Mouse (Mus musculus) urinary bladder, adult 18-20 months (tissue): ENCODE measurements around the gene Vapa.
"Not testable (repeated sequence)": the region's sequence is repeated elsewhere in the genome, so short reads cannot be mapped to it uniquely, and the experiment has no call there.

ENCODE experiments used
- DNase-seq, 2 experiments: peaks; one replicate each; pipeline ENCODE4 v3.0.0; 2022; ENCODE audit warnings: low spot score in 2 of 2, mixed read lengths in 2 of 2

The Vapa gene

DNA sequence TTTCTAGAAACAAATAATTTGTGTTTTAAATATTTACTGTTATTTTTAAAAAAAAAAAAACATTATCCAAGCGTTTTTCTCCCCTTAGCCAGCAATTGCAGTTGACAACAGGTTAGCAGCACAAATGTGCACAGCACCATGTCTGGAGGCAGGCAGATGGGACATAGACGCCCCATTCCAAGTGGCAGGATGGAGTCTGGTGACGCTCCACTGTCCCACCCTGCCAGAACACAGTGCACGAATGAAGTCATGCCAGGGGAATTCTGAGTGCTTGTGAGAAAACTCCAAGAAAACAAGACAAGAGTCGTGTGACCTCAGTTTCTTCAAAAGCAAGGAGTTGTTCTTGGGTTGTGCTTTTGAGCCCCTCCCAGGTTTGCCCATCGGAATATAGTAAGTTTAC is 50.0 kb downstream of the Vapa start:
- no peak for DNase-seq

DNA sequence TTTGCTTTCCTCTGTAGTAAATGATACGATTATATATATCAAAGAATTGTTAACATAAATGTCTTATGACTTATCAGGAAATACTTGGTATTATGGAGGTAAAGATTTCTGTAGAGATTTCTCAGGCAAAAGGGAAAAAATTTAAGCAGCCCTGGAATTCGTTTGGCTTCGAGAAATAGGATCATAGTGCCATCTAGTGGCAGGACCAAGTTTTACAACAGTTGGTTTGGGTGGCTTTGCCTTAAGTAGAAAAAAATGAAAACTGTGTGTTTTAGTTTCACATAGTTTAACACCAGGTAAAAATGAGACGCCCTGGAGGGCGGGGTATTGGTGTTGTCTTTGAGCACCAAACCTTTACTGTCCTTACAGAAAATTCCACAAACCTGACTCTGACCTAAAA is 50.6 kb downstream of the Vapa start:
- peak in 1 of 2 experiments; percentile 15 for DNase-seq

DNA sequence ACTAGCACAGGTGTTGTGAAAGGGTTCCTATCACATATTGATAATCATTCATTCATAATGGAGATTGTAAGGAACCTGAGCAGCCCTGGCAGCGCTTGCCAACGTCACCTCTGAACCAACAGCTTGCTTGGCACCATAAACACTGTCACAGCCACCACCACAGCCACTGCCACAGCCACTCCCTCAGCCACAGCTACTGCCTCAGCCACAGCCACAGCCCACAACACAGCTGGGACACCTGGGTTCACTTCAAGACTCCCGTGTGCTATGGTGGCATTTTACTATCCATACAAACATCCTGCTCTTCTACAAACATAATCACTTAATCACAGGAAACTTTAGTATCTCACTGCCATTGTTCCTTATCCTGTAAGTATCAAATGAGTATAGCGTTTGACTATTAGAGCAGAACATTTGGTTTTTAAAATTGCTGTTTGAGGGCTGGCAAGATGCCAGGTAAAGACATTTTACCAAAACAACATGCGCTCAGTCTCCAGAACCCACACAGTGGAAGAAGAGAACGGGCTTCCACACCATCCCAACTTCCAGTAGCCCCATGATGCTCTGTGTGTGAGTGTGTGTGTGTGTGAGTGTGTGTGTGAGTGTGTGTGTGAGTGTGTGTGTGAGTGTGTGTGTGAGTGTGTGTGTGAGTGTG is 51.9 kb downstream of the Vapa start:
- DNase-seq = no peak

DNA sequence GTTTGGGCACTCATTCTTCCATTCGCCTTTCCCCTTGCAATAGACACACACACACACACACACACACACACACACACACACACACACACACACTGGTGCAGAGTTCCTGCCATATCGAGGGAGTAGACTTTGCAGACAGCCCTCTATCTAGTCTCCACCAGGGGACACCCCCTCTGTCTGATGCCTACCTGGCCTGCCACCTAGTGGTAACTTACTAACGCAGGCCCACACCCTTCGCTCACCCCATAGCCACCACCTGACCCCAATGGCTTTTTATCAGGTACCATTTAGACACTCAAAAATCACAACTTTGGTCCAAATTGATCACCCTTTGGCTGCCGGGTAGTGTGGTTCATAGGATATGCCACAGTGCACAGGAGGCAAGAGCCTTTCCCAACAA is 54.1 kb downstream of the Vapa start:
- no peak for DNase-seq

DNA sequence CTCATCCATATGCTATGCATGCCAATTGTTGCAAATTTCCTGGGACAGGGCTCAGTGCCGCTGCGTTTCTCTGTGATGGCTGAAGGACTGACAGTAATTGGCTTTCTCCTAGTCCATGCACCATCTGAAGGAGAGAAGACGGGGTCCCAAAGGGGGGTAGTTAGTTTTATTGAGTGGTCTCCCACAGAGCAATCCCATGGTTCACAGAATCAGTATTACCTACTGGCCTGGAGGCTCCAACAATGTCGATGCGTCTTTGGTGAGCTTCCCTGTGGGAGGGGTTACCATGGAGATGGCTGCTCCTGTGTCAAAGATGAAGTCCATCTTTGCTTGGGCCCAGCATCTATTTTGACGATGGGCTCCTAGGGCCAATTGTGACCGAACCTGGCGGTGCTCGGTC is 54.6 kb downstream of the Vapa start:
- no peak for DNase-seq

DNA sequence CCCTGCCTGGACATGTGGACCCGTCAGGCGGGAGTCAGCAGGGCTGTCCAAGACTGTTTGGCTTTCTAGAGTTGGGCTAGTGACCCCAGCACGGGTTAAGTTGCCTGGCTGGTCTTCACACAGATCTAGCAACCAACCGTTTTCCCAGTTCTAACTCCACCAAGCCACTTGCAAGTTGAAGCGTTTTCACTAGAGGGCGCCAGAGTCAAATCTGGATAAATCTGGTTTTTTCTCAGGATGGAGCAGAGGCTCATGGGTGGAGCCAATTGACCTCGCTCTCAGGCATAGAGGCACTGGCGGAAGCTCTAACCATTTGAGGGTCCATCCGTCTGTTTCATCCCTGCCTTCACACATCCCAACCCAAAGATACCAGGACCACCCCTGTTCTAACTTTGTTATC is 55.1 kb downstream of the Vapa start:
- peak; percentile 22 to 44 for DNase-seq

DNA sequence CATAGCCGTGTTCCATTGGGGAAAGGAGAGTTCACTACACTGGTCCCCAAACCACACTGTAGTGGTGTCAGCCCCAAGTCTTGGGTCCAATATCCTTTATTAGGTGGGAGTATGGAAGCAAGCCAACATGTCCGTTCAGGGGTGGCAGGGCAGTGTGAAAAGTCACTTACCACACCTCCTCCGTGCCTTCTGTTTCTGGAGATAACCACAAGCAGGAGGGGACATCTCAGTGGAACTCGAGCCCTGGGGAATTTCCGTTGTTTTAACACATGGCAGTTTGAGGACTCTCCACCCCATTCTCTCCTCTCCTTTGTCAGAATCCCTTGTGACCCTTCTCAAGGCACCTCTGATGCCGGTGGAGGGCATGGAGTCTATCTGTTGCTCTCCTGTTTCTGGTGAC is 56.1 kb downstream of the Vapa start:
- DNase-seq = no peak

DNA sequence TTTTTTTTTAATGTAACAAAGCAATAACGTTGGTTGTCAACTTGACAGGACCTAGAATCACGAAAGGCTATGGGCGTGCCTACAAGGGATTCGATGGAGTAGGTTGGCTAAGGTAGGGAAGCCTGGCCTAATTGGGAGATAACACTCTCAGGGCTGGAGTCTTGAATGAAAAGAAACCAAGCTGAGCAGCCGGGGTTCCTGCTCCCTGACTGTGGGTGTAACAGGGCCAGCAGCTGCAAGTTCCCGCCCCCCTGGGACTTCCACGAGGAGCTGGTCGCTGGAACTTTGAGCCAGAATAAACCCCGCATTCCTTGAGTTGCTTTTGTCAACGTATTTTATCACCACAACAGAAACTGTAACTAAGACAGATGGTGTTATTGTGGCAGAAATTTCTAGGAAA is 56.6 kb downstream of the Vapa start:
- no peak for DNase-seq

DNA sequence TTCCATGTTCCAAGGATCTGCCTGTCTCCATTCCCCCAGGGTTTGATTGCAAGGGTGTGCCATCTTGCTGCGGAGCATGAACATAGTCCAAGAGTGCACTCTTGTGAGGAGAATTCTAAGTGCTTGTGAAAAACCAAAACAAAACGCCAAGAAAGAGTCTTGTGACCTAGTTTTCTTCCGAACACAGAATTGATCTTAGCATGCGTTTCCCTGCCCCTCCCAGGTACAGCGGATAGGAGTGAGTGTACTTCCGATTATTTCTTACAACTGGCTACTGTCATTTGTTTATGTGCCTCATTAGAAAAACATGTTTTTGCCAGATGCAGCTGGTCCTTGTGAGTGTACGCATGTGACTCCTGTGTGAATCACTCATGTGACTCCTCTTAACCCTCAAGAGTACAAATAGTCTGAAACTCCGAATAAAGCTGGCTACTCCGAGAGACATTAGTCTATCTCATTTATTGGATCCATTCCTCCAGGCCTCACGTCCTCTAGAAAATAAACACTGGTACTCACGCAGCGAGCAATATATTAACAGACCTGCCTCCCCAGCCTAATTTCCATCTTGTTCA is 60.8 kb downstream of the Vapa start:
- DNase-seq = no peak

DNA sequence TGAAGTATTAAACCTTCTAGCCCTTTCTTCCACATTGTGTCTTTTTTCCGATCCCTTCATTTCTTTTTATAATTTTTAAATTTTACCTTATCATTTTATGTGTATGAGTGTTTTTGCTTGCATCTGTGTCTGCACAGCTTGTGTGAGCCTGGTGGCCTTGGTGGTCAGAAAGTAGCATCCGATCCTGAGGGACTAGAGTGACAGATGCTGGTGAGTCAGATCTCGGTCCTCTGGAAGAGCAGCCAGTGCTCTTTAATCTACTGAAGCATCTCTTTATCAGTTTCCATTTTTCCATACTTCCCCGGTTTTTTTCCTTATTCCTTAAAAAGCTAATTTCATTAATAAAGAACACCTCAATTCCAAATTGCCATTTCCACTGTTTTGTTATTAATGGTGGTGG is 63.0 kb downstream of the Vapa start:
- no peak for DNase-seq

DNA sequence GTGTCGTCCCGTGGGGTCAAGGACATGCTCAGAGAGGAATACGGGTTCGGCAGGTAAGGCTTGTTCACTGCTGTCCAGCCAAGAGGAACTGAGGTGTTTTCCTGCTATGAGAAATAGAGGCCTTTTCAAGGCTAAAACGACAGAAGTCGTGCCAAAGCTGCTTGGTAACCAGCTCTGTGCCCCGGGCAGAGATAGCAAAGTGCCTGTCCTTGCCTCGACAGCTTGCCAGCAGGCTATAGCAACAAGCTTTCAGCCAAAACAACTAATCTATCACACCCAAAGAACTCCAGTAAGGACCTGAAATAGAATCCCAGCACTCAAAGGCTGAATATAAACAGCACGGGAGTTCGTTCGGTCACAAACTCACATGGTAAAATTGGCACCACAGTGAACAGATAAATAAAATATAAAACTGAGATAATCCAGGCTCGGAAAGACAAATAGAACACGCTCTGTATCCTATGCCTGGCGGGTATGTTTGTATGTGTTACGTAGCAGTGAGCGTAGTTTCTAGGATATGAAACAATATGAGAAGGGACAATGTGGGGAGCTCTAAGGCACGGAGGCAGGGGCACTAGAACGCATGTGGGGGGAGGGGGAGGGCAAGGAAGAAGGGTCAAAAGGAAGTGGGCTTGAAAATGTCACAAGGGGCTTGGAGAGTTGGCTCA is 64.5 kb downstream of the Vapa start:
- no peak for DNase-seq

DNA sequence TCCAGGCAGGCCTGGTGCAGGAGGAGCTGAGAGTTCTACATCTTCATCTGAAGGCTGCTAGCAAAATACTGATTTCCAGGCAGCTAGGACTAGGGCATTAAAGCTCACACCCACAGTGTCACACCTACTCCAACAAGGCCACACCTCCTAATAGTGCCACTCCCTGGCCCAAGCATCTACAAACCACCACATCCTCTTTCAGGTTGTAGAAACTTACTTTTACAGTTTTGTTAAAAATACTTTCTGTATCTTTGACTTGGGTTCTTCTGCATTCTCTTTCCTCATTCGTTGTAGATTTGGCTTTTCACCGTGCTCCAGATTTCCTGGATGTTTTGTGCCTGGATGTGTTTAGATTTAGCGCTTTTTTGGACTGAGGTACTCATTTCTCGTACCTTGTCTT is 67.1 kb downstream of the Vapa start:
- DNase-seq = not testable (repeated sequence)

DNA sequence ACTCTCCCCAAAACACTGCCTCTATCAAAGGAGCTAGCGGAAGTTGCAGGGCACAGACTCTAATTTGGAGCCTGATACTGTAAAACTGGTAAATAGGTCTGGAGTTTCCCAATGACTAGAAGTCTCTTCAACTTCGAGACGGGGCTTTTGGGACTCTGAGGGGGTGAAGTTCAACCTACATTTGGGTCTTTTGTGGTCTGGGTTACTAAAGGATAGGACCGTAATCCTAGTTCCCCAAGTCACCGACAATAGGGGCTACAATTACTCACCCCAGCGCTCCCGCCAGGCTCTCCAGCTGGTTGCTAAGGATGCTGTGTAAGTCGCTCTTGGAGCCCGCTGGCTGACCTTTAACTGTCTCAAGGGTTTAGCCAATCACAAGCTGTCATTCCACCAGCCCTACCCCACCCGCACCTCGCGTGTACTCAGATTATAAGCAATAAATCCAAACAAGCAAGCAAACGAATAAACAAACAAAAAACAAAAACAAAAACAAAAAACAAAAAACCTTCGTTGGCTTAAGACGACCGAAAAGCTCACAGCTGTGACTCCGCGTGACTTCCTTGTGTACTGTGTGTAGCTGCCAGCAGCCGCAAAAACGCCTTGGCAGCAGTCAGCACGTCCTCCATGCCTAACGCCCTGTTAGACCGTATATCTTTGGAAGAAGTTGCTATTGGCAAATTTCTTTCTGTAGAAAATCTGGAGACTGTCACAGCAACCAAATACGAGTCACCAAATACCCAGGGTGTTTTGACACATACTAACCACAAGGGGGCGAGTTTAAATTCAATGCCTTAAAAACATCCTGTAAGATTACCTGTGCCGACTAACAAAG is 72.7 kb downstream of the Vapa start, which contains the start of gene Tmem232:
Gene Tmem232, minus strand, starts transcription at position 342 of the 832 bp plus-strand sequence.
- peak; percentile 11 to 22 for DNase-seq

DNA sequence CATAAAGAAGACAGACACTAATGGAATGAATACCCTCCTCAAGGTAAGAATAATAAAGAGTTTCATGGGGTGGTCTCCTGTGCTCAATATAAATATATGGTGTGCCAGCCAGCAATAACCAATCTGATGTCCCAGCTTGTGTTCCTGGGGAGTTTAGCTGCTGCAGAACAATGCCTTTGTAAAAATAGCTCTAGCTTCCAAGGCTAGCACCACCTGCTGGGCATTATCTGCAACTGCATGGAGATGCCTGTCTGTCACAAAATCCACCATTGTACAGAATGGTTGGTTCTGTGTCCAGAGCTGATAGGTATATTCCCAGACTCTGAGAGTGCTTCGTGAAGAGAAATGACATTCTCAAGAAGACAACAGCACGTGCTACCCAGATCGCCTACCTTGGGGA is 77.2 kb downstream of the Vapa start:
- no peak for DNase-seq

DNA sequence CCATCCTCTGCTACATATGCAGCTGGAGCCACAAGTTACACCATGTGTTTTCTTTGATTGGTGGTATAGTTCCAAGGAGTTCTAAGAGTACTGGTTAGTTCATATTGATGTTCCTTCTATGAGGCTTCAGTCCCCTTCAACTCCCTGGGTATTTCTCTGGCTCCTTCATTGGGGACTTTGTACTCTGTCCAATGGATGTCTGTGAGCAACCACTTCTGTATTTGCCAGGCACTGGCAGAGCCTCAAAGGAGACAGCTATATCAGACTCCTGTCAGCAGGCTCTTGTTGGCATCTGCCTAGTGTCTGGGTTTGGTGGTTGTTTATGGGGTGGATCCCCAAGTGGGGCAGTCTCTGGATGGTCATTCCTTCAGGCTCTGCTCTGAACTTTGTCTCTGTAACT is 81.0 kb downstream of the Vapa start:
- DNase-seq = not testable (repeated sequence)
